Mouse (Mus musculus): ENCODE data around the gene Rnasek. TPM values are rescaled to one million over a fixed set of nuclear protein-coding genes. Genes with fewer than 3 reads are reported as not detected.

Gene Rnasek
- total and polyA plus RNA-seq, 2 experiments from 2014 or later, result 85.4 to 610 TPM

DNA sequence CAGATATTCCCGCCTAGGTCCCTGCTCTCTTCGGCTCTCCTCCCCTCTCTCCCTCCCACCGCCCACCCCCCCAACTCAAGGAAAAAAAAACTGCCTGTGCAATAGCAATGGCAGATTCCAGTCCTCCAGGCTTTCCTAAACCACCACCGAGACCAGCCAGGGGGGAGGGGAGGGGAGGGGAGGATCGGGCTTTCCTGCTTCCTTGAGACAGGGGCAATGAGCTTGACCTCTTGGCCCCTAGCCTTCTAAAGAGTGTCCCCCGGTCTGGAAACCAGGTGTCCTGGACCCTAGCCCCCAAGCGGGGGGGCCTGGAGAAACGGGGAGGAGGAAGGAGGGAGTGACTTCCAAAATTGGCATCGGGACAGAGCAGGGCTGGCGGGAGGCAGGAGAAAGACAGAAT lies 7.1 kb downstream of the Rnasek start:
- ATAC-seq (0 out of 2 replicates have a peak, but pooled peaks have one; percentile 4), DNase-seq (ENCODE audit: low spot score) (peak; percentile 68)
- Histone ChIP-seq H3K4me1 (ENCODE audit: insufficient read depth, low read length) (peaks cover 10% of the 10 kb centered on the region), H3K36me3 (ENCODE audit: insufficient read depth, low read length) (peaks cover 14% of the 10 kb centered on the region; the same call in 1 of the 2 replicates), H3K9ac (replicated peaks; ENCODE audit: low read length) (peak overlapping the region; percentile 61), H3K9me3 (ENCODE audit: low read length) (no peaks in the 10 kb centered on the region), H3K27ac (no peak overlapping the region), H3K4me2 (ENCODE audit: low read depth, low read length) (peak overlapping the region; percentile 61), H3K4me3 (ENCODE audit: low read length) (peak overlapping the region; percentile 42), H3K27me3 (ENCODE audit: insufficient read depth, low read length) (0 out of 2 replicates have a peak, but pooled peaks cover 6% of the 10 kb centered on the region)
- no peak for TF ChIP-seq CTCF (IDR thresholded peaks at IDR 0.05; ENCODE audit: low read depth)
- WGBS, result 5% methylated on average over 10 of the region's 10 CpGs

- H3K27me3 ChIP-seq (ENCODE audit: insufficient read depth, low read length), result 0 out of 2 replicates have a peak, but pooled peaks cover 6% of the 10 kb centered on the region
- peak; percentile 47; the same call in 1 of the 2 replicates for ATAC-seq
- 1% methylated on average over 32 of the region's 32 CpGs for WGBS
These were observed 9.4 kb downstream of the Rnasek start for GRCm38 (mm10) chr11:70230239-70230727.

GRCm38 (mm10) chr11:70229260-70230010 lies 10.2 kb downstream of the Rnasek start, which contains the start of gene Bcl6b:
TSS of gene Bcl6b (minus strand) at chr11:70229798.
- H3K4me2 ChIP-seq (ENCODE audit: low read depth, low read length), result peak within 1 kb of the TSS; percentile 55
- no peaks in the 10 kb centered on the region for H3K9me3 ChIP-seq (ENCODE audit: low read length)
- peak within 1 kb of the TSS; percentile 24; the same call in 1 of the 2 replicates for H3K9ac ChIP-seq (replicated peaks; ENCODE audit: low read length)
- ATAC-seq, result no peak
- peak within 1 kb of the TSS; percentile 30 for H3K4me3 ChIP-seq (ENCODE audit: low read length)
- H3K27me3 ChIP-seq (ENCODE audit: insufficient read depth, low read length), result 0 out of 2 replicates have a peak, but pooled peaks cover 6% of the 10 kb centered on the region
- WGBS, result 1% methylated on average over 39 of the region's 39 CpGs
- peaks cover 12% of the 10 kb centered on the region for H3K4me1 ChIP-seq (ENCODE audit: insufficient read depth, low read length)
- H3K27ac ChIP-seq, result peak within 1 kb of the TSS; percentile 51; the same call in 1 of the 2 replicates
- H3K36me3 ChIP-seq (ENCODE audit: insufficient read depth, low read length), result 0 out of 2 replicates have a peak, but pooled peaks cover under 1% of the 10 kb centered on the region
- DNase-seq (ENCODE audit: low spot score), result peak; percentile 2
- no peak for TF ChIP-seq CTCF (IDR thresholded peaks at IDR 0.05; ENCODE audit: low read depth)

More at GRCm38 (mm10) chr11:70230239-70230727, 9.4 kb downstream of the Rnasek start:
- no peak overlapping the region for H3K9ac ChIP-seq (replicated peaks; ENCODE audit: low read length)
- DNase-seq (ENCODE audit: low spot score), result peak; percentile 89
- no peaks in the 10 kb centered on the region for H3K9me3 ChIP-seq (ENCODE audit: low read length)
- 0 out of 2 replicates have a peak, but pooled peaks cover 8% of the 10 kb centered on the region for H3K36me3 ChIP-seq (ENCODE audit: insufficient read depth, low read length)
- H3K4me2 ChIP-seq (ENCODE audit: low read depth, low read length), result peak overlapping the region; percentile 55; the same call in 1 of the 2 replicates
- H3K4me3 ChIP-seq (ENCODE audit: low read length), result 0 out of 2 replicates have a peak overlapping the region, but pooled peaks have one; percentile 7
- peaks cover 12% of the 10 kb centered on the region for H3K4me1 ChIP-seq (ENCODE audit: insufficient read depth, low read length)
- H3K27ac ChIP-seq, result no peak overlapping the region
- TF ChIP-seq CTCF (IDR thresholded peaks at IDR 0.05; ENCODE audit: low read depth), result peak; percentile 98

DNA sequence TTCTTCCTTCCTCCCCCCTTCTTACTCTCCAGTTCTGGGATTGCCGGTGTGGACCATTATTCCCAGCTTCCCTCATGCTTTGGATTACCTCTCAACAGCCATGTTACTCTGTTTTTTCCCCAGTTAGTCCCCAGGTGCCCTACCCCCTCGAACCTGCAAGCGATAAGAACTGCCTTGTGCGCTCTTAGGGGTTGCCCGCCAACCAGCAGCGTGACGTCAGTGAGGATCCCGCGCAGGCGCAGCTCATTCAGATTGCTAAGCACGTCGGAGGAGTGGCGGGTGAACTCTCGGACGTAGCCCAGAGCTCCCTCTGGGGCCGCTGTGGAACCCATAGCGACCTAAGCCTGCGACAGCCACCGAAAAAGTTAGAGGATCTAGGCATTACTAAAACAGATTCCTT lies 10.8 kb downstream of the Rnasek start:
- TF ChIP-seq CTCF (IDR thresholded peaks at IDR 0.05; ENCODE audit: low read depth), result peak; percentile 14
- Histone ChIP-seq H3K4me1 (ENCODE audit: insufficient read depth, low read length) (peaks cover 12% of the 10 kb centered on the region), H3K27me3 (ENCODE audit: insufficient read depth, low read length) (0 out of 2 replicates have a peak, but pooled peaks cover 6% of the 10 kb centered on the region), H3K27ac (peak overlapping the region; percentile 51; the same call in 1 of the 2 replicates), H3K4me2 (ENCODE audit: low read depth, low read length) (peak overlapping the region; percentile 55), H3K36me3 (ENCODE audit: insufficient read depth, low read length) (no peaks in the 10 kb centered on the region), H3K4me3 (ENCODE audit: low read length) (peak overlapping the region; percentile 30), H3K9me3 (ENCODE audit: low read length) (no peaks in the 10 kb centered on the region), H3K9ac (replicated peaks; ENCODE audit: low read length) (peak overlapping the region; percentile 24; the same call in 1 of the 2 replicates)
- DNase-seq (ENCODE audit: low spot score) (peak; percentile 87), ATAC-seq (peak; percentile 51; the same call in 1 of the 2 replicates)
- WGBS, result under 1% methylated on average over 19 of the region's 19 CpGs

DNA sequence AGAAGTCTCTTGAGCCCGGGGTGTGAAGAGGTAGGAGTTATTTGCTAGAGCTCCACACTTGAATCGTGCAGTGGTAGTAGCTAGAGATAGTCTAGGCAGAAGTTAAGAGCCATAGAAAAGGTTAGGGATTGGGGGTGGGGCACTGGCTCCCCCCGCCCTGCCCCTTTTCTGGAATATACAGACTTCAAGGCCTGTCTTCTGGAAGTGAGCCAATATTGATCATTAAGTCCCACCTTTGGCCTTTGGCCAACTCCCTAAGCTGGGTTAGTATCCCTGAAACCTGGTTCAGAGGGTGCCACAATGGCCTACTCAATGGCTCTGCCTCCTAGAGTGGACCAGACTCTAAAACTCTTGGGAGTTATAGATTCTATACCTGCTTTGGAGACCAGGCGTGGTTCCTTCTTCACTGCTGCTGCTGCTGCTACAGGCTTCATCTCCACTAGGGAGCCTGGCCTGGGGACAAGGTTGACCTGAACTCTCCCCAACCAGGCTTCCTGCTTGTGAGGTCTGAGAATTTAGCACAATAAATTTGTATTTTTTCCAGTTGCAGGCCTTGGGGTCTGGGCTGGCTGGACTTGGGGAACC lies 11.9 kb downstream of the Rnasek start:
- no peak overlapping the region for H3K27ac ChIP-seq
- H3K4me3 ChIP-seq (ENCODE audit: low read length), result no peak overlapping the region
- peaks cover 12% of the 10 kb centered on the region for H3K4me1 ChIP-seq (ENCODE audit: insufficient read depth, low read length)
- H3K4me2 ChIP-seq (ENCODE audit: low read depth, low read length), result no peak overlapping the region
- no peak for TF ChIP-seq CTCF (IDR thresholded peaks at IDR 0.05; ENCODE audit: low read depth)
- H3K27me3 ChIP-seq (ENCODE audit: insufficient read depth, low read length), result 0 out of 2 replicates have a peak, but pooled peaks cover 6% of the 10 kb centered on the region
- ATAC-seq (no peak), DNase-seq (ENCODE audit: low spot score) (no peak)
- WGBS, result 87% methylated on average over 4 of the region's 4 CpGs
- no peak overlapping the region for H3K9ac ChIP-seq (replicated peaks; ENCODE audit: low read length)
- H3K36me3 ChIP-seq (ENCODE audit: insufficient read depth, low read length), result no peaks in the 10 kb centered on the region
- H3K9me3 ChIP-seq (ENCODE audit: low read length), result no peaks in the 10 kb centered on the region

- Histone ChIP-seq H3K9ac (replicated peaks; ENCODE audit: low read length) (0 out of 2 replicates have a peak overlapping the region, but pooled peaks have one; percentile 39), H3K27ac (no peak overlapping the region), H3K27me3 (ENCODE audit: insufficient read depth, low read length) (0 out of 2 replicates have a peak, but pooled peaks cover 6% of the 10 kb centered on the region), H3K9me3 (ENCODE audit: low read length) (no peaks in the 10 kb centered on the region), H3K4me1 (ENCODE audit: insufficient read depth, low read length) (peaks cover 16% of the 10 kb centered on the region), H3K4me2 (ENCODE audit: low read depth, low read length) (peak overlapping the region; percentile 57), H3K4me3 (ENCODE audit: low read length) (peak overlapping the region; percentile 29), H3K36me3 (ENCODE audit: insufficient read depth, low read length) (no peaks in the 10 kb centered on the region)
- peak; percentile 40 for DNase-seq (ENCODE audit: low spot score)
- no peak for ATAC-seq
- WGBS, result 32% methylated on average over 5 of the region's 5 CpGs
- no peak for TF ChIP-seq CTCF (IDR thresholded peaks at IDR 0.05; ENCODE audit: low read depth)
These were observed 12.5 kb downstream of the Rnasek start for GRCm38 (mm10) chr11:70227126-70227525.

Measured in hindbrain, postnatal 0 days (tissue).